Mouse (Mus musculus) ES-E14 (cell line): ENCODE results near the gene Atl1. TPM values are rescaled to one million over a fixed set of nuclear protein-coding genes. Genes with fewer than 3 reads are reported as not detected.

Source experiments
- DNase-seq: peaks from one replicate; pipeline ENCODE4 v3.0.0-alpha.2; 2013; ENCODE audit warnings: low read depth, low spot score
- H3K27ac ChIP-seq: 2 replicates; pipeline ENCODE4 v1.5.1; 2012; ENCODE audit warnings: low read depth, mild to moderate bottlenecking, low read length, moderate library complexity, mixed read lengths; ENCODE audit not compliant: poor library complexity, insufficient read depth, severe bottlenecking
- H3K36me3 ChIP-seq: 2 replicates; pipeline ENCODE4 v1.6.1; 2012; ENCODE audit warnings: mild to moderate bottlenecking, low read length, moderate library complexity, mixed read lengths; ENCODE audit not compliant: control insufficient read depth, poor library complexity, insufficient read depth, severe bottlenecking
- H3K4me1 ChIP-seq, 2 experiments: fragments of 150-350 bp in 1 of 2; sonication (generic) in 1 of 2; 2 replicates each; pipeline ENCODE4 v1.6.1; 2012; ENCODE audit warnings: low read length in 2 of 2, mild to moderate bottlenecking in 1 of 2, mixed read lengths in 1 of 2; ENCODE audit not compliant: control insufficient read depth in 2 of 2, insufficient read depth in 2 of 2, poor library complexity in 1 of 2
- H3K4me3 ChIP-seq, 2 experiments: fragments of 150-350 bp in 1 of 2; sonication (generic) in 1 of 2; 2 replicates each; pipeline ENCODE4 v1.5.1; 2012; ENCODE audit warnings: low read length in 2 of 2, low read depth in 1 of 2, mild to moderate bottlenecking in 1 of 2, mixed read lengths in 1 of 2; ENCODE audit not compliant: insufficient read depth in 1 of 2, poor library complexity in 1 of 2, severe bottlenecking in 1 of 2
- H3K9ac ChIP-seq: 2 replicates; pipeline ENCODE4 v1.6.1; 2012; ENCODE audit warnings: low read depth, mild to moderate bottlenecking, low read length, mixed read lengths; ENCODE audit not compliant: poor library complexity, insufficient read depth, severe bottlenecking
- H3K9me3 ChIP-seq: fragments of 150-350 bp; sonication (generic); 2 replicates; pipeline ENCODE4 v1.6.1; 2012; ENCODE audit warnings: low read depth, mild to moderate bottlenecking, low read length; ENCODE audit not compliant: control insufficient read depth, insufficient read depth
- CHD2 ChIP-seq: IDR thresholded peaks from 2 replicates; pipeline ENCODE4 v1.6.1; 2014; ENCODE audit warnings: mild to moderate bottlenecking, low read depth, low read length, inconsistent platforms
- HCFC1 ChIP-seq: IDR thresholded peaks from 2 replicates; pipeline ENCODE4 v1.6.1; 2012; ENCODE audit warnings: low read length, inconsistent platforms, borderline replicate concordance; ENCODE audit not compliant: insufficient read depth
- MAFK ChIP-seq: IDR thresholded peaks from 2 replicates; pipeline ENCODE4 v1.6.1; 2014; ENCODE audit warnings: mild to moderate bottlenecking, low read depth, low read length, inconsistent platforms; ENCODE audit not compliant: insufficient read depth
- ZC3H11A ChIP-seq: IDR thresholded peaks from 2 replicates; pipeline ENCODE4 v1.6.1; 2012; ENCODE audit warnings: low read depth, mild to moderate bottlenecking, inconsistent platforms, low read length, borderline replicate concordance
- ZNF384 ChIP-seq: IDR thresholded peaks from 2 replicates; pipeline ENCODE4 v1.6.1; 2012; ENCODE audit warnings: low read depth, low read length, inconsistent platforms
- in situ Hi-C, 2 experiments: fragments of 600-800 bp; cut with MboI; formaldehyde crosslinking; loops; one replicate each; pipeline ENCODE4 v1.15.1; 2025; ENCODE audit warnings: low sequenced_read_pairs in 2 of 2, inconsistent platforms in 1 of 2; ENCODE audit not compliant: unreplicated experiment in 2 of 2
- total RNA-seq: library from RNA; depleted of rRNA; stranded (reverse); fragments of 300-350 nt; gene quantifications from 2 replicates; pipeline ENCODE4 v1.2.3, GENCODE M21; 2012

Atl1 gene
- total RNA-seq, 1 experiment = 2.5 TPM

GRCm38 (mm10) chr12:69986786-69987497 is 94.5 kb downstream of the Atl1 start, which contains the start of gene Sav1:
Gene Sav1, minus strand, starts transcription at chr12:69987002.
- Histone ChIP-seq H3K4me1 (no peaks in the 10 kb centered on the region), H3K36me3 (peaks cover 3% of the 10 kb centered on the region), H3K9ac (peak within 1 kb of the TSS; percentile 88), H3K4me3 (peak within 1 kb of the TSS; percentile 86 to 92), H3K9me3 (no peaks in the 10 kb centered on the region), H3K27ac (no peak within 1 kb of the TSS)
- in situ Hi-C loops = no loop called here
- peak; percentile 59 for DNase-seq
- TF ChIP-seq ZNF384 = no peak
- 0 out of 2 replicates have a peak, but pooled peaks have one; percentile 15 for TF ChIP-seq HCFC1
- TF ChIP-seq ZC3H11A = no peak
- no peak for TF ChIP-seq MAFK
- TF ChIP-seq CHD2 = no peak

- H3K4me1 ChIP-seq = no peaks in the 10 kb centered on the region
- TF ChIP-seq ZC3H11A (no peak), CHD2 (no peak), ZNF384 (no peak), MAFK (no peak), HCFC1 (no peak)
- no peak overlapping the region for H3K9ac ChIP-seq
- no peak for DNase-seq
- in situ Hi-C loops = no loop called here
- H3K36me3 ChIP-seq = no peaks in the 10 kb centered on the region
- no peaks in the 10 kb centered on the region for H3K9me3 ChIP-seq
- H3K27ac ChIP-seq = no peak overlapping the region
- H3K4me3 ChIP-seq = no peak overlapping the region
These were observed 103.0 kb downstream of the Atl1 start for GRCm38 (mm10) chr12:69995382-69995781.

- DNase-seq = no peak
- H3K4me3 ChIP-seq = no peak overlapping the region
- in situ Hi-C loops = no loop called here
- no peak for TF ChIP-seq HCFC1
- no peak for TF ChIP-seq CHD2
- no peak for TF ChIP-seq ZNF384
- TF ChIP-seq ZC3H11A = no peak
- no peak for TF ChIP-seq MAFK
- H3K9ac ChIP-seq = no peak overlapping the region
- H3K4me1 ChIP-seq = no peaks in the 10 kb centered on the region
- H3K36me3 ChIP-seq = no peaks in the 10 kb centered on the region
- H3K9me3 ChIP-seq = no peaks in the 10 kb centered on the region
- no peak overlapping the region for H3K27ac ChIP-seq
These were observed 106.0 kb downstream of the Atl1 start for GRCm38 (mm10) chr12:69998186-69998983.

GRCm38 (mm10) chr12:70005103-70005502 is 112.7 kb downstream of the Atl1 start:
- TF ChIP-seq HCFC1 = no peak
- TF ChIP-seq ZNF384 = no peak
- TF ChIP-seq CHD2 = no peak
- no peak for TF ChIP-seq ZC3H11A
- TF ChIP-seq MAFK = no peak
- Histone ChIP-seq H3K36me3 (no peaks in the 10 kb centered on the region), H3K27ac (no peak overlapping the region), H3K4me3 (no peak overlapping the region), H3K4me1 (no peaks in the 10 kb centered on the region), H3K9me3 (no peaks in the 10 kb centered on the region), H3K9ac (no peak overlapping the region)
- in situ Hi-C loops = no loop called here
- no peak for DNase-seq
